Mouse (Mus musculus) bone marrow macrophage, adult 2 months (primary cell): ENCODE measurements around the gene Paqr5.

ENCODE experiments used
- CTCF ChIP-seq: IDR thresholded peaks from 2 replicates; pipeline ENCODE4 v1.5.1; 2012; ENCODE audit warnings: low read depth, mild to moderate bottlenecking, low read length, moderate library complexity
- POLR2A ChIP-seq: IDR thresholded peaks from 2 replicates; pipeline ENCODE4 v1.6.1; 2012; ENCODE audit warnings: mild to moderate bottlenecking, low read depth, low read length, borderline replicate concordance

DNA sequence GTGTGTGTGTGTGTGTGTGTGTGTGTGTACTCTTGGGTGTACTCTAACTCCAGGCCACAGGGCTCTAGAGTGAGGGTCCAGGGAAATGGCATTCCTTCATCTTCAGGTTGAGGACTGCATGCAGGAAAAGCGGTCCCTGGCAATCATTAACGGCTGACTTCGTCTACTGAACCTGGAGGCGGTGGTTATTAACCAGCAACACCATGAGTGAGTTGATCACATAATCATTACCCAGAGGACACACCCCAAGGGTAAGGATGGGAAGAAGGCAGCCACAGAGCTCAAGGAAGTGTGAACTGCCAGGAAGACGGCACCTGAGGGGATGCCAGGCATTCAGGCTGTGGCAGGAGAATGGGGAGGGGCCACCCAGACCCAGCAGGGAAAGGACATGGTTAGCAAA is 18.3 kb downstream of the Paqr5 start:
- no peak for TF ChIP-seq POLR2A
- TF ChIP-seq CTCF, result no peak
